Mouse (Mus musculus): ENCODE results near the gene Foxk1. TPM values are rescaled to one million over a fixed set of nuclear protein-coding genes. Genes with fewer than 3 reads are reported as not detected.

Foxk1 gene
- total RNA-seq, 2 experiments from 2014 or later = 40.6 to 45.7 TPM

- DNase-seq (ENCODE audit: extremely low spot score in 1 of 2, low spot score in 1 of 2) = no peak
Observed at GRCm38 (mm10) chr5:142386784-142387680, 14.3 kb upstream of the Foxk1 start.

- DNase-seq (ENCODE audit: extremely low spot score in 1 of 2, low spot score in 1 of 2) = no peak
Observed at GRCm38 (mm10) chr5:142387716-142388115, 13.6 kb upstream of the Foxk1 start.

DNA sequence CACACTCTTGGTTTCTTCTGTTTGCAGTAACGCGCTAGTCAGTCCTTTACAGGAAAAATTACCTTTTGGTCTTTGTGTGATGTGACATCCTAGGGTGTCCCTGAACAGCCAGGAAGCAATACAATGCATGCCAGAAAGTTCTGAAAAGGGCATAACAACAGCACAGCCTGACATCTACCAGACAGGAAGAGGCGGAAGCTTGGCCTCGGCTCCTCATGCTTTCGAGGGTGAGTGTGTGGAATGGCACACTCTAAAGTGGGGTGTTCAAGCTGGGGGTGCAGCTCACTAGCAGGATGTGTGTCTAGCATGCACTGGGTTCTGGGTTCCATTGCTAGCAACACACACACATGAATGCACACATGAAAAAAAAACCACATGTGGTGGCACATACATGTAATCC is 9.6 kb upstream of the Foxk1 start:
- no peak for DNase-seq (ENCODE audit: extremely low spot score in 1 of 2, low spot score in 1 of 2)

DNA sequence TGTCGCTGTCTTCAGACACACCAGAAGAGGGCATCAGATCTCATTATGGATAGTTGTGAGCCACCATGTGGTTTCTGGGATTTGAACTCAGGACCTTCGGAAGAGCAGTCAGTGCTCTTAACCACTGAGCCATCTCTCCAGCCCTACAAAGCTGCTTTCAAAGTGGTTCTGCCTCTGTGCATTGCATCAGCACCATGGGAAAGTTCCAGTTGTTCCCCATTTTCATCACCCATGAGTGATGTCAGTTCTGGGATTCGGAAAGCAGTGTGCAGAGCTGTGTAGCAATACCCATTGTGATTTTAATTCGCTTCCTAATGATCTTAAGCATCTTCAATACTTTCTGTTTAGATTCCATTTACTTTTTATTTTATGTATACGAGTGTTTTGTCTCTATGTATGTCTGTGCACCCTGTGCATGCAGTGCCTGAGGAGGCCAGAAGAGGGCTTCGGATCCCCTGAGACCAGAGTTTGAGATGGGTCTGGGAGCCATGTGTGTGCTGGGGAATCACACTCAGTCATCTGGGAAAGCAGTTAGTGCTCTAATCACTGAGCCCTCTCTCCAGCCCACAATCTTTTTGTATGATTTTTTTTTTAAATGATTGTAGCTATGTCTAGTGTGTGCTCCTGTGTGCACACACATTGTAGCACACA is 6.6 kb upstream of the Foxk1 start:
- no peak for DNase-seq (ENCODE audit: extremely low spot score in 1 of 2, low spot score in 1 of 2)

DNA sequence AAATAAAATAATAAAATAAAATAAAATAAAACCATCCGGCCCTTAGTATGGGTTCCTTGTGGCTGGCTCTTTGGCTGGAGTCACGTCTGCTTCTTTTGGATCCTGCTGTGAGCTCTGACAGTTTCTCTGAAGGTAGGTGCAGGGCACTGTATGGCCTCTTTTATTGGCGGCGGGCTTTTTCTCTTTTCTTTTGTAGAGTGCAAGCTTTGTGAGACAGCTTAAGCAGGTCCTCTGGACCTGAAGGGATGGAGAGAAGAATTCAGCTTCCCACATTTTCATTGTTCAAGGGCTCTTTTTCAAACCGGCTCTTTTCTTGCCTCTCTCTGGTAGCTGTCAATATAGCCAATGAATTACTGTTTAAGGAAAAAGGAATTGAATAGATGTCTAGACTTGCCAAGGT is 5.4 kb upstream of the Foxk1 start:
- DNase-seq (ENCODE audit: extremely low spot score in 1 of 2, low spot score in 1 of 2) = no peak

DNA sequence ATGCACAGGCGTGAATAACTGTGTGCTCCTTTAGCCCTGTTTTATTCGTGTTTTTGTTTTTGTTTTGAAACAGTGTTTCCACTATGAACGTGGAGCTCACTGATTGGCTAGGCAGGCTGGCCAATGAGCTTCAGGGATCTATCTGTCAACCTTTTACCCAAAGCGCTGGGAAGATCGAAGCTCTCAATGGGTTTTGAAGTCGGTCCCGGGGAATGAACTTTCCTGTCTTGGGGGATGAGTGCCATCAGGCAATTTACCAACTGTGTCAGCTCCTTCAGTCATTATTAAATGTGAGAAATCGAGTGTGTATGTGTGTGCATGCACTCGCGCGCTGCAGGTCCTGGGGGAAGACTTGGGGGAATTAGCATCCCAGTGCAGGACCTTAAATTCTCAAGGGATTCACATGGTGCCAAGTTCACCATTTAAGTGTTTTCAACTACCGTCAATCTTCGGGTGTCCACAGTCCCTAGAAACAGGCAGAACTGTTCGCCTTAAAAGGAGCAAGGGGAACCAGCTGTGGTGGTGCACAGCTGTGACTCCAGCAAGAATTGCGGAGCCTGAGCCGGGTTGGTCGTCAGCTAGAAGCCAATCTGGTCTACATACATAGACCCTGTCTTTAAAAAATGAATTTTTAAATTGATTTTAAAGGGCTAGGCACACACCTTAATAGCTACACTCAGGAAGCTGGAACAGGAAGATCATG is 965 bp upstream of the Foxk1 start:
- no peak for DNase-seq (ENCODE audit: extremely low spot score in 1 of 2, low spot score in 1 of 2)

- no peak for DNase-seq (ENCODE audit: extremely low spot score in 1 of 2, low spot score in 1 of 2)
Observed at GRCm38 (mm10) chr5:142401641-142402625, 636 bp downstream of the Foxk1 start.

GRCm38 (mm10) chr5:142403694-142404093 is 2.4 kb downstream of the Foxk1 start:
- DNase-seq (ENCODE audit: extremely low spot score in 1 of 2, low spot score in 1 of 2) = no peak

DNA sequence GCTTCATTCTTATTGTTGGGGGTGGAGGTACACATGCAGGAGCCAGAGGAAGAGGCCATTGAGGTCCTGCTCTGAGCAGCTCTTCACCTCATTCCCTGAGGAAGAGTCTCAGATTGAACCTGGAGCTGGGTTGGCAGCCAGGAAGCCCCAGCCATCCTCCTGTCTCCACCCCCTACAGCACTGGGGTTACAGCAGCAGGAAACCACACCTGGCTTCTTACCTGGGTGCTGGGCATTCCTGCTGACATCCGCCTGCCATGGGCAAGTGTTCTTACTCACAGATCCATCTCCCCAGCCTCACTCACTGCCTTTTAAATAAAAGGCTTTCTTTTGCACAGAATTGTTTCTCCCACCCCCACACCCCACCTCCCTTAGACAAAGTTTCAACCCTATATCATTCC is 3.0 kb downstream of the Foxk1 start:
- no peak for DNase-seq (ENCODE audit: extremely low spot score in 1 of 2, low spot score in 1 of 2)

DNA sequence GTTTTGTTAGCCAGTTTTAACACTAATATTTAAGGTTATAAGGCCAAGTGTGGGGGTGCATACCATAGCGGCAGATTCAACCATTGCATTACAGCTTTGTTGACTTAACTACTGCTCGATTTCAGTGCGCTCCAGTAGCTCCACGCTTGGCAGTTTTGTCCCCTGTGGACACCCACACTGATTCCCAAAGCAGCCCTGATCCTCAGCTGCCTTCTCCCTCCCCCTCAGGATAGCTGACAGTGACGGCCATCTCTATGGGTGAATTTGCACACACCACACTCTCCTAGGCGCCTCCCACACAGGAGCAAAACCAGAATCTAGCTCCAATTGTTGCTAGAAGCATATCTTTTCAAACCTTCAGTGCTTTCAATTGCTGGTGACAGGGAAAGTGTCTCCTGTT is 4.1 kb downstream of the Foxk1 start:
- no peak for DNase-seq (ENCODE audit: extremely low spot score in 1 of 2, low spot score in 1 of 2)

DNA sequence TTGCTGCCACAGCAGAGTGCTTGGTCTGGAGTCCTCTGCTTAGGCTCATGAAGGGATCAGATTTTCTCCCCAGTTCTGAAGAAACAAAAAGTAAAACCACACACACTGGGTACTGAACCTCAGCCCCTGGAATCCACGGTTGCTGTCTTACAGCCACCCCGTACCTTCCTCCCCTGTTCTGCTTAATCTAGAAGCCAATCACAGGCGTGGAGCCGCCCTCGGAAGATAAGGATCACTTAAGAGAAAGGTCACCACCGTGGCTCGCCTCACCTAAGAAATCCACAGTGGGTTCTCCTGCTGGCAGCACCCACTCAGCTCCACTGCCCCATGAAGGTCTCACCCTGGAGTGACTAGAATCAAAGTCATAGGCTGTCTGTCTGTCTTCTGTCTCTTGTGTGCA is 5.1 kb downstream of the Foxk1 start:
- DNase-seq (ENCODE audit: extremely low spot score in 1 of 2, low spot score in 1 of 2) = no peak

GRCm38 (mm10) chr5:142406937-142407336 is 5.6 kb downstream of the Foxk1 start:
- no peak for DNase-seq (ENCODE audit: extremely low spot score in 1 of 2, low spot score in 1 of 2)

GRCm38 (mm10) chr5:142407381-142407780 is 6.1 kb downstream of the Foxk1 start:
- no peak for DNase-seq (ENCODE audit: extremely low spot score in 1 of 2, low spot score in 1 of 2)

DNA sequence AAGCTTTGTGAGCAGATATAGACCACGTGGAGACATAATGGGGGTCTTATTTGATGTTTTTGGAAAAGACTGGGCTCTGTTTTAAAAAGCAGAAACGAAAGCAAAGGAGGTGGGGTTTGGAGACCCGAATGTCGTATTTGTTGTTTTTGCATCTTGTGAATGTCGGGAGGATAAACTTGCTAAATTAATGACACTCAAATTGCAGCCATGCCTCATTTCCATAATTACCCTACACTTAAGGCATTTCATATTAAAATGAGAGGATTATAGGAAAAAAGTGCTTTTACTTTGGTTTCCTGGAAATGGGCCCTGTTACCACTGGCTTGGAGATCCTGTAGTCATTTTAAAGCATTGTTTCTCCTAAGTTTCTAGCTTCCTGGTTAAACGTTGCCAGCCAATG is 7.9 kb downstream of the Foxk1 start:
- DNase-seq (ENCODE audit: extremely low spot score in 1 of 2, low spot score in 1 of 2) = no peak

- no peak for DNase-seq (ENCODE audit: extremely low spot score in 1 of 2, low spot score in 1 of 2)
Observed at GRCm38 (mm10) chr5:142410348-142410747, 9.1 kb downstream of the Foxk1 start.

DNA sequence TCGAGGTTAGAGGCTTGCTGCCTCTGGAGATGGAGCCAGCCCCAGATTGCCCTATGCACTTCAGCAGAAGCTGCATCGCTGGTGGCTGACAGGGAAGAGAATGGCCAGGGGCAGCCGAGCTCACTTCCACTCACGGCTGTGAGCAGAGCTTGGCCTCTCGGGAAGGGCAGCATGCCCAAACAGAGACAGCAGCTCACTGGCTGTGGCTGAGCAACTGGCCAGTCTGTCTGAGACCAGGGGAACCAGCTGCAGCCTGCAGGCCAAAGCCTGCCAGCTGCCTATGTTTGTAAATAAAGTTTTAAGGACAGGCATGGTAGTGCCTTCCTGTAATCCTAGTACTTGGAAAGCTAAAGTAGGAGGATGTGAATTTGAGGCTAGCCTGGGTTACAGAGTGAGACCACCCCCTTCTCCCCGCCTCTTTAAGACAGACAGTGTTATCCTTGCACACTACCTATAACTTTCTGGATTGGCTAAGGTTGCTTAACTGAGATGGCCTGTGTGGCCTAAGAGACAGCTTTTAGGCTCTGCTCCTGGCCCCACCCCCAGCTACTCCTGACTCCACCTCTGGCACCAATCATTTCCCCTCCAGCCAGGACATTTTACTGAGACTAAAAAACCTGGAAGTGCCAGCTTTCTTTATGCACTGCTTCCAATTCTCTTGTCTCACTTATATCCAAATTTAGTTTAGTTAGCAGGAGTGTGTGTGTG is 11.5 kb downstream of the Foxk1 start:
- no peak for DNase-seq (ENCODE audit: extremely low spot score in 1 of 2, low spot score in 1 of 2)

GRCm38 (mm10) chr5:142413723-142414445 is 12.6 kb downstream of the Foxk1 start:
- DNase-seq (ENCODE audit: extremely low spot score in 1 of 2, low spot score in 1 of 2) = no peak

- DNase-seq (ENCODE audit: extremely low spot score in 1 of 2, low spot score in 1 of 2) = no peak
Observed at GRCm38 (mm10) chr5:142415401-142415800, 14.1 kb downstream of the Foxk1 start.
